Mouse (Mus musculus) erythroblast, embryonic 14.5 days (primary cell): ENCODE measurements around the gene Hkdc1.

Experiments used
- GATA1 ChIP-seq: IDR thresholded peaks from 2 replicates; pipeline ENCODE4 v1.6.1; 2012; ENCODE audit warnings: low read length, inconsistent platforms, mixed read lengths
- TAL1 ChIP-seq: IDR thresholded peaks from 3 replicates; pipeline ENCODE4 v1.6.1; 2012; ENCODE audit warnings: low read length, inconsistent platforms, mixed read lengths

- TF ChIP-seq GATA1 = no peak
- no peak for TF ChIP-seq TAL1
These were observed 2.9 kb downstream of the Hkdc1 start for GRCm38 (mm10) chr10:62419422-62419821.
